Mouse (Mus musculus): ENCODE data around the gene Tceanc. TPM values are rescaled to one million over a fixed set of nuclear protein-coding genes. Genes with fewer than 3 reads are reported as not detected.

Gene Tceanc
- total RNA-seq (2014; rRNA removed) = 4.6 TPM in 2 replicates
- 2.6 and 3.0 TPM in 2 replicates for polyA plus RNA-seq (2015; fragmentation: Nextera tagmentation; extraction: Ambion mirVana)

DNA sequence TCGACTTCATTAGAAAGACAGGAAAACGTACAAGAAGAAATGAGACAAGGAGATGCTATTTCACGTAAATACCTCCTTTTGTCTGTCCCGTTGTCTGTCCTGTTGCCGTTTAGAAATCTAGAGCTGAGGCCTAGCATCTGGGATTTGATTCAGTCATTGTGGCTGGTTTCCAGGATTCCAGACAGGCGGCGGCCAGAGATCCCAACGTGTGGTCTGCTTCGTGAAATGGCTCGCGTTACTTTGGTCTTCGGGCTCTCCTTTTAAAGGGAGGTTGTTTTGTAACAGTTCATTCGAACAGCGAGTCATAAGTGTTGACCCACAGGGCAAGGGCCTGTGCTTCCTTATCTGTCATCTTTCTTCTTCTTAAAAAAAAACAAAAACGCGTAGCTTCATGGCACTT lies at the start of gene Tceanc:
TSS of gene Tceanc (minus strand) at position 223 of the 400 bp plus-strand sequence.
- DNase-seq (no peak), ATAC-seq (no peak)
- no peaks in the 10 kb centered on the region for H3K36me3 ChIP-seq (ENCODE audit: insufficient read depth)
- no peaks in the 10 kb centered on the region for H3K4me1 ChIP-seq (ENCODE audit: insufficient read depth)
- no peak within 1 kb of the TSS for H3K4me2 ChIP-seq (ENCODE audit: low read depth)
- 71% methylated on average over 16 of the region's 16 CpGs for WGBS
- no peak within 1 kb of the TSS for H3K9ac ChIP-seq
- H3K4me3 ChIP-seq (ENCODE audit: low read depth, low read length) = no peak within 1 kb of the TSS
- TF ChIP-seq CTCF (IDR thresholded peaks at IDR 0.05; ENCODE audit: low read depth) = no peak
- H3K27me3 ChIP-seq (ENCODE audit: insufficient read depth, low read length) = no peaks in the 10 kb centered on the region
- H3K9me3 ChIP-seq (ENCODE audit: low read length) = no peaks in the 10 kb centered on the region
- H3K27ac ChIP-seq (ENCODE audit: low read depth, low read length) = no peak within 1 kb of the TSS

DNA sequence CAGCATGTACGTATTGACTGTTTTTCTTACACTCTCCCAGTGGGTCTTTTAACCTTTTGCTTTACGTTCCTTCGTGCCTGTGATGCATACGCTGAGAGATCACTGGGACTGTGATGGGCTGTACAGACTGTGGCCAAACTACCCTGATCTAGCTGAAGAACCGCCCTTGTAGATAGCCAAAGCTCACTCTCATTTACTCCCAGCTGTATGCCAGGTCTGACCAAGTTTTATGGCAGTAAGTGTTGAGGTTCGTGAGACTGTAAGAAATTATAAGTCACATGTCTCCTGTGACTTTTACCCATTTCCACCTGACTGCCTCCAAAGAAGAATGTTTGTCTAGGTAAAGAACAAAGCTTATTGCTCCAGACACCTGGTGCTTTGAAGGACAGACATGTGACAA lies 47.6 kb upstream of the Tceanc start:
- Histone ChIP-seq H3K27ac (ENCODE audit: low read depth, low read length) (no peak overlapping the region), H3K4me3 (ENCODE audit: low read depth, low read length) (no peak overlapping the region), H3K9me3 (ENCODE audit: low read length) (no peaks in the 10 kb centered on the region), H3K4me2 (ENCODE audit: low read depth) (no peak overlapping the region), H3K4me1 (ENCODE audit: insufficient read depth) (no peaks in the 10 kb centered on the region), H3K9ac (no peak overlapping the region), H3K36me3 (ENCODE audit: insufficient read depth) (no peaks in the 10 kb centered on the region), H3K27me3 (ENCODE audit: insufficient read depth, low read length) (no peaks in the 10 kb centered on the region)
- no peak for TF ChIP-seq CTCF (IDR thresholded peaks at IDR 0.05; ENCODE audit: low read depth)
- DNase-seq (no peak), ATAC-seq (no peak)
- WGBS = 92% methylated on average over 6 of the region's 6 CpGs

DNA sequence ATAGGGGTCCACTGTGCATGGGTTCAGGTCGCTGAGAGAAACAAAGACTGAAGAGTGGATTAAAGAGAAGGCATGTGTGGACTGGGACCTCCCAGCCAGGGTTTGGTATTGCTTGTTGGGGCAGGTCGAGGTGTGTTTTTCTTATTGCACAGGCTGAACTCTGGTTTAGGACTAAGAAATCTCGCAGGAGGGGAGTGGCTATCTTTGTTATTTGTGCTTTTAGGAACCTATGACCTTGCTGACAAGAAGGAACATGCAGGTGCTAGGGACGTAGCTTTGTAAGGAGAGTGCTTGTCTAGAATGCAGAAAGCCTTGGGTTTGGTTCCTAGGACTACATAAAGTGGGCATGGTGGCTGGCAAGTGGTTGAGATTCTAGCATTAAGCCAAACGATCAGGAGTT lies 47.0 kb upstream of the Tceanc start:
- Histone ChIP-seq H3K4me3 (ENCODE audit: low read depth, low read length) (no peak overlapping the region), H3K9ac (no peak overlapping the region), H3K4me1 (ENCODE audit: insufficient read depth) (no peaks in the 10 kb centered on the region), H3K4me2 (ENCODE audit: low read depth) (no peak overlapping the region), H3K9me3 (ENCODE audit: low read length) (no peaks in the 10 kb centered on the region), H3K36me3 (ENCODE audit: insufficient read depth) (no peaks in the 10 kb centered on the region), H3K27ac (ENCODE audit: low read depth, low read length) (no peak overlapping the region), H3K27me3 (ENCODE audit: insufficient read depth, low read length) (no peaks in the 10 kb centered on the region)
- no peak for TF ChIP-seq CTCF (IDR thresholded peaks at IDR 0.05; ENCODE audit: low read depth)
- WGBS = 72% methylated on average over 5 of the region's 5 CpGs
- no peak for DNase-seq
- no peak for ATAC-seq

DNA sequence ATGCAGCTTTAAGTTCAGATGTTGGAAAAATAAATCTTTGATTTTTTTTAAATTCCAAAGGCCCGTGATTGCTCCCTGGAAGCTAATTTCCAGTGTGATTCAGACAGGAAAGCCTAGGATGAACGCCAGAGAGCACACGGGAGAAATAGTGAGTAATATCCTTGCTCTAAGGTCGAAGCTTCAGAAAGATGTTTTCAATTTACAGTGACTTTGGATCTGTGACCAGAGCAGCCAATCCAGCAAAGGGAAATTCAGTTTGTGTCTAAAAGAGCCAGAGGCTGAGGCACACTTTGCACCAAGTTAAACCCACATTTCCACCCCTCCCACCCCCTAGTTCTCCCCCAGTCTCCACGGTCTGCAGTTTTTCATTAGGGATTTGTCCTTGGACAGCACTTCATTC lies 46.5 kb upstream of the Tceanc start:
- no peak for TF ChIP-seq CTCF (IDR thresholded peaks at IDR 0.05; ENCODE audit: low read depth)

DNA sequence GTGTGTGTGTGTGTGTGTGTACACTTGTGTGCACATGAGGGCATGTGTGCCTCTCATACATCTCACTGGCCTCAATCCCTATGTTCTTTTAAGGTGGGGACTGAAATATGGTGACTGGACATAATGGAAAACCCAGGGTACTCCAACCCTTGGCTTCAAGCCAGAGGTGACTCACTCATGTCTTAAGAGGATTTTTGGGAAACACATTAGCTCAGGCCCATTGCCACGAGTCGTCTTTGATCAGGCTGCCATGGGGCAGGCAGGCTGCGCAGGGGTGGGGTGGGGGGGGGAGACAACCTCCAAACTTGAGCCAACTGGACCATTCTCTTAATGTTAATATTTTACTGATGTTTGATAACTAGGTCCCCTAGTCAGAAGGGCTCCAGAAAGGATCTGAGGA lies 41.0 kb upstream of the Tceanc start:
- 34% methylated on average over 3 of the region's 3 CpGs for WGBS
- no peak overlapping the region for H3K4me2 ChIP-seq (ENCODE audit: low read depth)
- no peak for DNase-seq

More for the DNA sequence above, 46.5 kb upstream of the Tceanc start:
- WGBS = 76% methylated on average over 5 of the region's 5 CpGs
- H3K27me3 ChIP-seq (ENCODE audit: insufficient read depth, low read length) = no peaks in the 10 kb centered on the region
- H3K36me3 ChIP-seq (ENCODE audit: insufficient read depth) = no peaks in the 10 kb centered on the region
- no peaks in the 10 kb centered on the region for H3K9me3 ChIP-seq (ENCODE audit: low read length)
- H3K27ac ChIP-seq (ENCODE audit: low read depth, low read length) = no peak overlapping the region
- ATAC-seq (no peak), DNase-seq (no peak)
- no peak overlapping the region for H3K4me2 ChIP-seq (ENCODE audit: low read depth)
- no peak overlapping the region for H3K4me3 ChIP-seq (ENCODE audit: low read depth, low read length)
- no peak overlapping the region for H3K9ac ChIP-seq
- H3K4me1 ChIP-seq (ENCODE audit: insufficient read depth) = no peaks in the 10 kb centered on the region

DNA sequence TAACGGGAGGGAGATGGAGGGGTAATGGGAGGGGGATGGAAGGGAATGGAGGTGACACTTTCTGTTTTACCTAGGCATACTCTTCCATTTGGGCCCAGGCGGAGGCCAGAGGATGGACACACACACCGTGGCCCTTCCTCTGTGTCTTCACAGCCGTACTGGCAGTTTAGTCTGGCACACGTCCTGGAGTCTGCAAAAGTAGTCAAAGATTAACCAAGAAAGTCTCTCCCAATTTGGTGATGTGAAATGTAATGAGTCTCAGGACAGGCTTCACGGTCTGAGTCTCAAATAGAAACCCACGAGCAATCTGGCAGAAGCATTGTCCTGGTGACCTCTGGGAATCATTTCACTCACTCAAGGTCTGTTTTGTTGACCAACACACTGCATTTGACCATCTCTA lies 34.0 kb upstream of the Tceanc start:
- Histone ChIP-seq H3K9me3 (ENCODE audit: low read length) (no peaks in the 10 kb centered on the region), H3K4me2 (ENCODE audit: low read depth) (no peak overlapping the region), H3K27ac (ENCODE audit: low read depth, low read length) (no peak overlapping the region), H3K4me1 (ENCODE audit: insufficient read depth) (no peaks in the 10 kb centered on the region), H3K4me3 (ENCODE audit: low read depth, low read length) (no peak overlapping the region), H3K9ac (no peak overlapping the region), H3K36me3 (ENCODE audit: insufficient read depth) (no peaks in the 10 kb centered on the region), H3K27me3 (ENCODE audit: insufficient read depth, low read length) (no peaks in the 10 kb centered on the region)
- no peak for TF ChIP-seq CTCF (IDR thresholded peaks at IDR 0.05; ENCODE audit: low read depth)
- WGBS = 92% methylated on average over 7 of the region's 7 CpGs
- DNase-seq = no peak
- no peak for ATAC-seq

More for the DNA sequence above, 41.0 kb upstream of the Tceanc start:
- ATAC-seq = no peak
- Histone ChIP-seq H3K36me3 (ENCODE audit: insufficient read depth) (no peaks in the 10 kb centered on the region), H3K27me3 (ENCODE audit: insufficient read depth, low read length) (no peaks in the 10 kb centered on the region), H3K9ac (no peak overlapping the region), H3K9me3 (ENCODE audit: low read length) (no peaks in the 10 kb centered on the region), H3K4me1 (ENCODE audit: insufficient read depth) (no peaks in the 10 kb centered on the region), H3K27ac (ENCODE audit: low read depth, low read length) (no peak overlapping the region), H3K4me3 (ENCODE audit: low read depth, low read length) (no peak overlapping the region)
- no peak for TF ChIP-seq CTCF (IDR thresholded peaks at IDR 0.05; ENCODE audit: low read depth)

DNA sequence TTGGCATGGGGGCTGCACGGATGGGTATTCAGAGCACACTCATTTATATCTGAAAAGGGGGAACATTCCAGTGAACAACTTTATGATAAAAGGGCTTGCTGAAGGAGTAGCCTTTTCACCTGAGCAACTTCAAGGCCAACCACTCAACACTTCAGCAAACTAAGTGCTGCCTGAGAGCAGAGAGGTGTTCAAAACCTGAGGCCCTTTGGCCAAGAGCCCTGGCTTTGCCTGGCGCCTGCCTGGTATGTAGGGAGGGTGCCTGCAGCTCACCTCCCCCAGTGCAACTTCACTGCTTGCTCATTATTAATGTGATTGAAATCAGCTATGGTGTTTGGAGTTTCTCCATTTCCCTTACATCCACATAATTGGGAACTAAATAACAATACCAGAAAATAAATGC lies 28.1 kb upstream of the Tceanc start:
- no peak for ATAC-seq
- Histone ChIP-seq H3K4me1 (ENCODE audit: insufficient read depth) (no peaks in the 10 kb centered on the region), H3K9ac (no peak overlapping the region), H3K27me3 (ENCODE audit: insufficient read depth, low read length) (no peaks in the 10 kb centered on the region), H3K4me3 (ENCODE audit: low read depth, low read length) (no peak overlapping the region), H3K9me3 (ENCODE audit: low read length) (no peaks in the 10 kb centered on the region), H3K27ac (ENCODE audit: low read depth, low read length) (no peak overlapping the region), H3K4me2 (ENCODE audit: low read depth) (no peak overlapping the region), H3K36me3 (ENCODE audit: insufficient read depth) (no peaks in the 10 kb centered on the region)
- WGBS = 76% methylated on average over 2 of the region's 2 CpGs
- no peak for DNase-seq
- TF ChIP-seq CTCF (IDR thresholded peaks at IDR 0.05; ENCODE audit: low read depth) = no peak

DNA sequence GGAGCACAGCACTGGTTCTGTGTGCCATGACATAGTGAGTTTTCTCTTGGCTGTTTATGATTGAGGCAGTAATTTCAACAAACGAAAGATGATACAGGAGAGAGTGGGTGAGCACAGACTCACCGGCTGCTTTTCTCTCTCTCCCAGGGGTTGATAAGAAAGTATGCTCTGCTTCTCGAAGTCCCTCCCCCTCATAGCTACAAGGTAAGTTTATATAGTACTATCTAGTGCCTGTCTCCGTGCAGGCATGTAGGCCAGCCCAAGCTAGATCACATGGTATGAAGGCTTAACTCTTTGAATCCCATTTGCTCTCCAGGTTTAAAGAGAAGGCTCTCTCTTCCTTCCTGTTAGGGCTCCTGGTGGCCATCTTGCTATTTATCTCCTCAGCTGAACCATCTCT lies 16.8 kb upstream of the Tceanc start:
- Histone ChIP-seq H3K36me3 (ENCODE audit: insufficient read depth) (no peaks in the 10 kb centered on the region), H3K27ac (ENCODE audit: low read depth, low read length) (no peak overlapping the region), H3K4me3 (ENCODE audit: low read depth, low read length) (no peak overlapping the region), H3K4me1 (ENCODE audit: insufficient read depth) (no peaks in the 10 kb centered on the region), H3K27me3 (ENCODE audit: insufficient read depth, low read length) (no peaks in the 10 kb centered on the region), H3K9ac (no peak overlapping the region), H3K9me3 (ENCODE audit: low read length) (no peaks in the 10 kb centered on the region), H3K4me2 (ENCODE audit: low read depth) (no peak overlapping the region)
- DNase-seq = no peak
- no peak for TF ChIP-seq CTCF (IDR thresholded peaks at IDR 0.05; ENCODE audit: low read depth)
- 76% methylated on average over 4 of the region's 4 CpGs for WGBS
- no peak for ATAC-seq

All from forebrain, postnatal 0 days (tissue).